Mouse (Mus musculus): ENCODE results near the gene Fkbpl.

GRCm38 (mm10) chr17:34615871-34616270 is 28.7 kb upstream of the Fkbpl start, which contains the start of gene Egfl8:
- TF ChIP-seq CTCF (IDR thresholded peaks at IDR 0.05; ENCODE audit: low read depth, low read length): no peak
- TF ChIP-seq POLR2AphosphoS5 (IDR thresholded peaks at IDR 0.05; ENCODE audit: insufficient replicate concordance, low read depth, low read length): no peak
- no peak for TF ChIP-seq TAL1 (conservative IDR thresholded peaks at IDR 0.05; ENCODE audit: low read depth, low read length)
- TF ChIP-seq GATA1 (IDR thresholded peaks at IDR 0.05; ENCODE audit: borderline replicate concordance, low read length): no peak
- no peak for TF ChIP-seq GATA2 (IDR thresholded peaks at IDR 0.05; ENCODE audit: borderline replicate concordance, low read depth, low read length)
